Mouse (Mus musculus): Measurements from ENCODE around the gene Baiap2l2. TPM values are rescaled to one million over a fixed set of nuclear protein-coding genes. Genes with fewer than 3 reads are reported as not detected.
A peak's percentile ranks its signal among the peaks of the same experiment; 100 is the strongest.

The Baiap2l2 gene
- total RNA-seq, 2 experiments from 2014 or later = 0.85 to 0.99 TPM

GRCm38 (mm10) chr15:79212750-79213446 lies 72.4 kb downstream of the Baiap2l2 start:
- DNase-seq = no peak

- DNase-seq = no peak
These were observed 75.0 kb downstream of the Baiap2l2 start for GRCm38 (mm10) chr15:79210357-79210756.

- DNase-seq = peak; percentile 34
These were observed 76.4 kb downstream of the Baiap2l2 start for GRCm38 (mm10) chr15:79208758-79209439.

- DNase-seq = peak; percentile 51
These were observed 77.1 kb downstream of the Baiap2l2 start for GRCm38 (mm10) chr15:79208211-79208610.

Other genes with a start within 250 kb of the Baiap2l2 start
- gene Galr3, start 243.7 kb downstream of the Baiap2l2 start, total RNA-seq (2021) = under 1 TPM; 0.30 to 0.48 TPM
- 10 to 100 TPM; 19.2 to 21.4 TPM for gene Ankrd54, start 222.6 kb downstream of the Baiap2l2 start, total RNA-seq (2021)
- 100 to 1,000 TPM; 172 to 182 TPM for gene Eif3l, start 210.4 kb downstream of the Baiap2l2 start, total RNA-seq (2021)
- gene Micall1, start 176.6 kb downstream of the Baiap2l2 start, total RNA-seq (2021) = 10 to 100 TPM; 29.0 to 33.4 TPM
- 100 to 1,000 TPM; 145 TPM for gene Polr2f, start 144.5 kb downstream of the Baiap2l2 start, total RNA-seq (2021)
- gene 1700088E04Rik, start 144.3 kb downstream of the Baiap2l2 start, total RNA-seq (2021) = 1 to 10 TPM; 3.5 to 3.7 TPM
- 1 to 10 TPM; 4.7 to 5.3 TPM for gene Sox10, start 120.3 kb downstream of the Baiap2l2 start, total RNA-seq (2021)
- gene Pick1, start 56.4 kb downstream of the Baiap2l2 start, total RNA-seq (2021) = 10 to 100 TPM; 18.9 to 28.4 TPM
- gene Gm49486, start 56.1 kb downstream of the Baiap2l2 start, total RNA-seq (2021) = under 1 TPM; 0.24 to 0.45 TPM
- gene Slc16a8, start 30.8 kb downstream of the Baiap2l2 start, total RNA-seq (2021) = under 1 TPM in 1 of 2 experiments, not detected in 1; 0.15 TPM
- 10 to 100 TPM; 27.0 to 27.5 TPM for gene Pla2g6, start 42.9 kb upstream of the Baiap2l2 start, total RNA-seq (2021)
- 10 to 100 TPM in 1 of 2 experiments, 1 to 10 TPM in 1; 3.6 to 10.8 TPM for gene Maff, start 61.1 kb upstream of the Baiap2l2 start, total RNA-seq (2021)
- 10 to 100 TPM; 51.4 to 56.6 TPM for gene Tmem184b, start 118.0 kb upstream of the Baiap2l2 start, total RNA-seq (2021)
- gene Csnk1e, start 170.0 kb upstream of the Baiap2l2 start, total RNA-seq (2021) = 10 to 100 TPM; 65.7 to 77.7 TPM
- under 1 TPM in 1 of 2 experiments, not detected in 1; 0.24 TPM for gene Kcnj4, start 219.7 kb upstream of the Baiap2l2 start, total RNA-seq (2021)
- 10 to 100 TPM; 11.4 to 13.2 TPM for gene Kdelr3, start 230.9 kb upstream of the Baiap2l2 start, total RNA-seq (2021)